Mouse (Mus musculus) CH12.LX (cell line): Measurements from ENCODE around the gene Cdc37l1. TPM values are rescaled to one million over a fixed set of nuclear protein-coding genes. Genes with fewer than 3 reads are reported as not detected.
A peak's percentile ranks its signal among the peaks of the same experiment; 100 is the strongest.

Experiments
- DNase-seq: peaks from one replicate; pipeline ENCODE4 v3.0.0-alpha.2; 2013; ENCODE audit errors: extremely low read depth
- H3K27ac ChIP-seq: 2 replicates; pipeline ENCODE4 v1.5.1; 2012; ENCODE audit warnings: low read depth, mild to moderate bottlenecking, control low read depth, moderate library complexity; ENCODE audit not compliant: insufficient read depth
- H3K27me3 ChIP-seq: replicated peaks from 2 replicates; pipeline ENCODE3; 2012; ENCODE audit warnings: inconsistent platforms
- H3K36me3 ChIP-seq, 2 experiments: replicated peaks in 1 of 2; 2 replicates each; pipeline versions ENCODE3 to v1.6.1; 2012; ENCODE audit warnings: inconsistent platforms in 1 of 2, low read length in 1 of 2, mild to moderate bottlenecking in 1 of 2, mixed read lengths in 1 of 2, moderate library complexity in 1 of 2; ENCODE audit not compliant: control insufficient read depth in 1 of 2, insufficient read depth in 1 of 2
- H3K4me1 ChIP-seq, 2 experiments: 2 replicates each; pipeline ENCODE4 v1.6.1; 2012; ENCODE audit warnings: inconsistent platforms in 1 of 2, moderate library complexity in 1 of 2; ENCODE audit not compliant: insufficient read depth in 2 of 2, control insufficient read depth in 1 of 2
- H3K4me2 ChIP-seq: 2 replicates; pipeline ENCODE4 v1.6.1; 2012; ENCODE audit warnings: low read depth, mild to moderate bottlenecking, control low read depth; ENCODE audit not compliant: poor library complexity, insufficient read depth, severe bottlenecking
- H3K4me3 ChIP-seq, 3 experiments: fragments of 150-350 bp in 1 of 3; sonication (generic) in 1 of 3; replicated peaks in 1 of 3; 2 replicates each; pipeline versions ENCODE3 to v1.5.1; 2011 to 2012; ENCODE audit warnings: low read depth in 2 of 3, low read length in 2 of 3, mild to moderate bottlenecking in 2 of 3, moderate library complexity in 2 of 3, control low read depth in 1 of 3, improper control_type of control experiment in 1 of 3, inconsistent platforms in 1 of 3, mixed read lengths in 1 of 3; ENCODE audit not compliant: poor library complexity in 1 of 3
- H3K79me2 ChIP-seq: replicated peaks from 2 replicates; pipeline ENCODE4 v1.6.1; 2012; ENCODE audit warnings: mild to moderate bottlenecking, moderate library complexity; ENCODE audit not compliant: control insufficient read depth, poor library complexity, insufficient read depth, severe bottlenecking; ENCODE audit errors: extremely low read depth
- H3K9ac ChIP-seq: 2 replicates; pipeline ENCODE4 v1.6.1; 2012; ENCODE audit warnings: low read depth, mild to moderate bottlenecking, control low read depth, moderate library complexity; ENCODE audit not compliant: insufficient read depth
- H3K9me3 ChIP-seq: replicated peaks from 2 replicates; pipeline ENCODE3; 2012; ENCODE audit warnings: low read length, inconsistent platforms, mixed read lengths
- BHLHE40 ChIP-seq: IDR thresholded peaks from 2 replicates; pipeline ENCODE4 v1.6.1; 2011; ENCODE audit warnings: mild to moderate bottlenecking, low read depth, low read length, improper control_type of control experiment
- CHD2 ChIP-seq: IDR thresholded peaks from 2 replicates; pipeline ENCODE4 v1.6.1; 2011; ENCODE audit warnings: low read length, improper control_type of control experiment
- E2F4 ChIP-seq: IDR thresholded peaks from 2 replicates; pipeline ENCODE4 v1.6.1; 2011; ENCODE audit warnings: low read depth, low read length, improper control_type of control experiment; ENCODE audit not compliant: insufficient replicate concordance
- ELF1 ChIP-seq: IDR thresholded peaks from 2 replicates; pipeline ENCODE4 v1.6.1; 2014; ENCODE audit warnings: low read depth, mild to moderate bottlenecking, inconsistent platforms, low read length, improper control_type of control experiment
- EP300 ChIP-seq: IDR thresholded peaks from 2 replicates; pipeline ENCODE4 v1.6.1; 2011; ENCODE audit warnings: low read length, improper control_type of control experiment
- ETS1 ChIP-seq: conservative IDR thresholded peaks from 2 replicates; pipeline ENCODE4 v1.6.1; 2012; ENCODE audit warnings: low read depth, mild to moderate bottlenecking, inconsistent platforms, low read length, improper control_type of control experiment, moderate library complexity
- GABPA ChIP-seq: IDR thresholded peaks from 2 replicates; pipeline ENCODE4 v1.6.1; 2012; ENCODE audit warnings: low read depth, low read length, improper control_type of control experiment, inconsistent platforms; ENCODE audit not compliant: insufficient replicate concordance
- HCFC1 ChIP-seq: IDR thresholded peaks from 2 replicates; pipeline ENCODE4 v1.6.1; 2012; ENCODE audit warnings: low read depth, mild to moderate bottlenecking, inconsistent platforms, low read length, improper control_type of control experiment
- JUN ChIP-seq: IDR thresholded peaks from 2 replicates; pipeline ENCODE4 v1.6.1; 2011; ENCODE audit warnings: low read depth, mild to moderate bottlenecking, low read length, improper control_type of control experiment, moderate library complexity; ENCODE audit not compliant: insufficient read depth
- JUND ChIP-seq: conservative IDR thresholded peaks from 2 replicates; pipeline ENCODE4 v1.6.1; 2011; ENCODE audit warnings: low read depth, low read length, improper control_type of control experiment
- KAT2A ChIP-seq: IDR thresholded peaks from 2 replicates; pipeline ENCODE4 v1.6.1; 2012; ENCODE audit warnings: low read length, improper control_type of control experiment, inconsistent platforms; ENCODE audit not compliant: insufficient replicate concordance
- MEF2A ChIP-seq: IDR thresholded peaks from 2 replicates; pipeline ENCODE4 v1.6.1; 2014; ENCODE audit warnings: low read depth, mild to moderate bottlenecking, inconsistent platforms, low read length, improper control_type of control experiment, borderline replicate concordance
- MXI1 ChIP-seq: IDR thresholded peaks from 2 replicates; pipeline ENCODE4 v1.6.1; 2011; ENCODE audit warnings: mild to moderate bottlenecking, low read depth, low read length, improper control_type of control experiment
- NELFE ChIP-seq: IDR thresholded peaks from 2 replicates; pipeline ENCODE4 v1.6.1; 2011; ENCODE audit warnings: low read depth, low read length, improper control_type of control experiment
- PAX5 ChIP-seq: IDR thresholded peaks from 2 replicates; pipeline ENCODE4 v1.6.1; 2012; ENCODE audit warnings: low read length, inconsistent platforms, mixed read lengths
- POLR2A ChIP-seq: IDR thresholded peaks from 2 replicates; pipeline ENCODE4 v1.6.1; 2011; ENCODE audit warnings: low read depth, mild to moderate bottlenecking, improper control_type of control experiment, low read length
- RAD21 ChIP-seq: IDR thresholded peaks from 2 replicates; pipeline ENCODE4 v1.6.1; 2011; ENCODE audit warnings: low read depth, mild to moderate bottlenecking, low read length, improper control_type of control experiment, moderate library complexity
- RCOR1 ChIP-seq: conservative IDR thresholded peaks from 2 replicates; pipeline ENCODE4 v1.6.1; 2012; ENCODE audit warnings: low read depth, mild to moderate bottlenecking, inconsistent platforms, low read length, improper control_type of control experiment
- SIN3A ChIP-seq: IDR thresholded peaks from 2 replicates; pipeline ENCODE4 v1.6.1; 2012; ENCODE audit warnings: low read length, improper control_type of control experiment, inconsistent platforms
- SMC3 ChIP-seq: IDR thresholded peaks from 2 replicates; pipeline ENCODE4 v1.6.1; 2011; ENCODE audit warnings: low read depth, low read length, improper control_type of control experiment
- TBP ChIP-seq: conservative IDR thresholded peaks from 2 replicates; pipeline ENCODE4 v1.6.1; 2011; ENCODE audit warnings: low read depth, low read length, improper control_type of control experiment
- UBTF ChIP-seq: IDR thresholded peaks from 2 replicates; pipeline ENCODE4 v1.6.1; 2012; ENCODE audit warnings: low read depth, mild to moderate bottlenecking, inconsistent platforms, low read length, improper control_type of control experiment, moderate library complexity
- USF1 ChIP-seq: IDR thresholded peaks from 2 replicates; pipeline ENCODE4 v1.6.1; 2014; ENCODE audit warnings: low read depth, mild to moderate bottlenecking, inconsistent platforms, low read length, improper control_type of control experiment
- USF2 ChIP-seq: conservative IDR thresholded peaks from 2 replicates; pipeline ENCODE4 v1.6.1; 2011; ENCODE audit warnings: low read depth, low read length, improper control_type of control experiment
- ZC3H11A ChIP-seq: IDR thresholded peaks from 2 replicates; pipeline ENCODE4 v1.6.1; 2012; ENCODE audit warnings: low read depth, mild to moderate bottlenecking, inconsistent platforms, low read length, improper control_type of control experiment
- ZKSCAN1 ChIP-seq: IDR thresholded peaks from 2 replicates; pipeline ENCODE4 v1.6.1; 2012; ENCODE audit warnings: low read depth, inconsistent platforms, low read length, improper control_type of control experiment, borderline replicate concordance
- dilution Hi-C: fragments of 300-500 bp; cut with MboI; formaldehyde crosslinking; loops from 2 replicates; pipeline ENCODE4 v1.14.3; 2020; ENCODE audit warnings: low sequenced_read_pairs; ENCODE audit not compliant: extremely low pct_unique_long_range_greater_than_20kb, extremely low pct_ligation_motif_present
- in situ Hi-C: fragments of 300-500 bp; cut with MboI; formaldehyde crosslinking; loops from 3 replicates; pipeline ENCODE4 v1.14.3; 2019; ENCODE audit warnings: low sequenced_read_pairs, low pct_ligation_motif_present, low pct_unique_long_range_greater_than_20kb, mixed read lengths
- polyA plus RNA-seq: library from polyadenylated mRNA; unstranded; fragments of >175 nt; gene quantifications from 2 replicates; pipeline ENCODE4 v1.2.1, GENCODE M21; 2012; ENCODE audit warnings: low read depth; ENCODE audit not compliant: insufficient read length
- total RNA-seq, 2 experiments: library from RNA; depleted of rRNA; stranded (reverse); fragments of 300-350 nt in 1 of 2; fragments of >200 nt in 1 of 2; gene quantifications; 2 replicates each; pipeline ENCODE4 v1.2.3; 2012 to 2014

Gene Cdc37l1
- total and polyA plus RNA-seq, 3 experiments: 14.0 to 26.8 (median 22.9) TPM

DNA sequence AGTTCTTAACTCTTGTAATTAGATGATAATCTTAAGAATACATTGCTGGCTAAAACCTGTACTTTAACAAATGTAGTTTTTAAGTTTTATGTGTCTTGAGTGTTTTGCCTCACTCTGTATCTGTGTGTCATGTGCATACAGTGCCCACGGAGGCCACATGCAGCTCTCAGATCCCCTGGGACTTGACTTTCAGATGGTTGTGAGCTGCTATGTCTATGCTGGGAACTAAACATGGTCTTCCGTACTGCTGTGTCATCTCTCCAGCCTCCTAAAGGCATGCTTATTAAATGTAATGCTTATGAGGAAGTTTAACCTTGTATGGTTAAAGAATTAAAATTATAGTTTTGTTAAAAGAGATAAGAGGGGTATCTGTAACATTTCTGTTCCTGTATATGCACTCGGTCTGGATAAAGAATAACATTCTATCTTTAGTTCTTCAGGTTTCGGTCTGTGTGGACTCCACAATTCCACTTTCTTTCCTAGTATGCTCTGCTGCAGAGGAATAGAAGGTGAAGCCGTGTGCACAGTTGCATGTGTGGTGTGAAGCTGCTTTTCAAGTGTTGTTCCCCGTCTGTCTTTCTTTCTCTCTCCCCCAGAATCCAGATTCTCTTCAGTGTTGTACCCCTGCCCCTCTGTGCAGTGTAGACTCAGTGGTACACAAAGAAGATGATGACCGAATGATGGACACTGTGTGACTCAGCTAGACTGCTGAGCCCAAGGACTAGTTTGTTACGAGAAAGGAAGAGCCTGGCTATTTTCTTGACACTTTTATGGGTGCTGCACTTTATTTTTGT lies 25.5 kb downstream of the Cdc37l1 start:
- peaks cover 5 to 33% of the 10 kb centered on the region in 2 experiments; a peak in 3 of 4 replicates for H3K4me1 ChIP-seq
- in situ Hi-C loops: no loop called here
- no peak overlapping the region for H3K27ac ChIP-seq
- no peaks in the 10 kb centered on the region for H3K9me3 ChIP-seq
- DNase-seq: peak; percentile 76
- H3K4me3 ChIP-seq: no peak overlapping the region
- peaks cover 21 to 80% of the 10 kb centered on the region in 2 experiments for H3K36me3 ChIP-seq
- no peaks in the 10 kb centered on the region for H3K27me3 ChIP-seq
- dilution Hi-C loops: no loop called here
- no peaks in the 10 kb centered on the region for H3K79me2 ChIP-seq
- H3K4me2 ChIP-seq: 0 out of 2 replicates have a peak overlapping the region, but pooled peaks have one; percentile 13
- no peak for TF ChIP-seq EP300
- no peak for TF ChIP-seq ELF1
- peak; percentile 27; the same call in 1 of the 2 replicates for TF ChIP-seq ETS1
- no peak for TF ChIP-seq JUND
- no peak for TF ChIP-seq MXI1
- no peak for TF ChIP-seq RCOR1
- TF ChIP-seq CHD2: no peak
- no peak for TF ChIP-seq KAT2A
- TF ChIP-seq RAD21: no peak
- TF ChIP-seq E2F4: no peak
- TF ChIP-seq USF1: no peak
- peak; percentile 79 for TF ChIP-seq BHLHE40
- TF ChIP-seq PAX5: no peak
- TF ChIP-seq UBTF: no peak
- no peak overlapping the region for H3K9ac ChIP-seq

- Histone ChIP-seq H3K4me2 (no peak overlapping the region), H3K4me1 (peaks cover 5 to 40% of the 10 kb centered on the region in 2 experiments; a peak in 3 of 4 replicates), H3K9me3 (no peaks in the 10 kb centered on the region), H3K36me3 (peaks cover 25 to 80% of the 10 kb centered on the region in 2 experiments), H3K79me2 (no peaks in the 10 kb centered on the region), H3K27ac (no peak overlapping the region), H3K9ac (no peak overlapping the region), H3K4me3 (no peak overlapping the region), H3K27me3 (no peaks in the 10 kb centered on the region)
- TF ChIP-seq HCFC1: no peak
- TF ChIP-seq USF2: no peak
- TF ChIP-seq GABPA: no peak
- no peak for TF ChIP-seq SMC3
- TF ChIP-seq KAT2A: no peak
- no peak for TF ChIP-seq MXI1
- no peak for TF ChIP-seq JUND
- no peak for TF ChIP-seq ZC3H11A
- TF ChIP-seq NELFE: no peak
- no peak for TF ChIP-seq ETS1
- TF ChIP-seq TBP: no peak
- TF ChIP-seq POLR2A: no peak
- no peak for TF ChIP-seq MEF2A
- no peak for TF ChIP-seq JUN
- TF ChIP-seq ZKSCAN1: no peak
- TF ChIP-seq SIN3A: no peak
- no peak for DNase-seq
- dilution Hi-C loops: no loop called here
- in situ Hi-C loops: no loop called here
Observed at GRCm38 (mm10) chr19:29016204-29016765, 26.1 kb downstream of the Cdc37l1 start.
